Mouse (Mus musculus): ENCODE measurements around the gene Gfpt2.
"Not testable (repeated sequence)": the region's sequence is repeated elsewhere in the genome, so short reads cannot be mapped to it uniquely, and the experiment has no call there.

Gene Gfpt2

GRCm38 (mm10) chr11:49794342-49795144 is 565 bp downstream of the Gfpt2 start:
- in situ Hi-C loops (cut with MboI, MseI): no loop called here

GRCm38 (mm10) chr11:49798931-49799330 is 5.0 kb downstream of the Gfpt2 start:
- in situ Hi-C loops (cut with MboI, MseI): no loop called here

DNA sequence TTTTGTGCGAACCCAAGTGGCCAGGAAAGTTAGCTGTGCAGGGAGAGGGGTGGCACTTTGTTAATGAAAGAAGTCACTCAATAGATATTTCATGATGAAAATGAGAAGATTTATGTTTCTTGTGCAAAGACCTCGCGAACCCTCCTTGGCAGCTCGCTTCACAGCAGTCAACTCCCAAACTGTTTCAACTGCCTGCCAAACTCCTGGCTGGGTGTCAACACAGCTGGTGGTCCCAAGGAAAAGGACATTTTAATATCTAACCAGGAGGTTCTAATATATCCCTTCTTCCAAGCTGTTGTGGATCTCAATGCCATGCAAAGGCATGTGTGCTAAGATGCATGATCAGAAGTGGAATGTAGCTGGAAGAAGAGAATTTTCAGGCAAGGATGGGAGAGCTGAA is 7.5 kb downstream of the Gfpt2 start:
- in situ Hi-C loops (cut with MboI, MseI): no loop called here

DNA sequence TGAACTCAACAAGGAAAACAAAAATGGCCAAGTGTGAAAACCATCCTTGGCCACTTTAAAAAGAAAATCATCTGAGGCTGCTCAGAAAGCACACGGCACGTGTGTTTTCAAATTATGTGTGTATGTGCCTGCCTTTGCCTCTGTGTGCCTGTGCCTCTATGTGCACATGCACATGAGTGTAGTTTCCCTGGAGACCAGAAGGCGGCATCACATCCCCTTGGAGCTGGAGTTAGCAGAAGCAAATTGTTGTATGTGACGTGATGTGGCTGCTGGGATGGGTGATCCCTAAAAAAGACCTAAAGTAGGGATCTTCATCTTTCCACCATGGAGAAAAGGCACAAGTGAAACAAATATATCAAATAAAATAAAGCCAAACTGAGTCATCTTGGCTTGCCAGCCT is 9.8 kb downstream of the Gfpt2 start:
- in situ Hi-C loops (cut with MboI, MseI): no loop called here

DNA sequence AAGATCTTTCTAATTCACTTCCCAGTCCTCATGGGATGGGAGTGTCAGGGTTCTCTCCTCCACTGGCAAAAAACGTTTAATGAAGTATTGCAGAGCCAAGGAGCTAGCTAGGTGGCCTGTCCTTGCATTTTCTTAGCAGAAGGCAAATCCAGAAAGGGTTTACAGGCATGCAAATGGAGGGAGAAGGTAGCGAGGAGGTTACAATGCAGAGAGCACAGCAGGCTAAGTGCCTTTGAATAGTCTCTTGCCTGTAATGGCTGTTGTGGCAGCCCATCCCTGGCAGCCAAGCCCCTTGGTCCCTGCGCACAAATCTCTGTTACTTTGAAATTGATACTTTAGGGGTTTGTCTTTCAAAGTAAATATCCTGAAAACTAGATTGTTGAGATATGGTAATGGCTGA is 12.2 kb downstream of the Gfpt2 start:
- in situ Hi-C loops (cut with MboI, MseI): no loop called here

DNA sequence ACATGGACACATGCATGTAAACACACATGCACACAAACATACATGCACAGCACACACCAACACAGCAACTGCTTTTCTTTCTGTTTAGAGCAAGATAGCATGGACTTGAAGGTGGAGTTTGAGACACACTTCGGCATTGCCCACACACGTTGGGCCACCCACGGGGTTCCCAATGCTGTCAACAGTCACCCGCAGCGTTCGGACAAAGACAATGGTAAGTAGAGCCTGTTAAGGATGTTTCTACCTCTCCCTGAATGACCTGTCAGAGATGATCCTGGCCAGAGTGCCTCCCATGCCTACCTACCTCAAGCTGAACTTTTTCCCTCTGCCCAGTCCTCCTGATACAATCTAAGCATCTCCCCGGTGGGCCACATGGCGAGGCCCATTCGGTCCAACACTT is 15.0 kb downstream of the Gfpt2 start:
- in situ Hi-C loops (cut with MboI, MseI): no loop called here

GRCm38 (mm10) chr11:49810696-49811095 is 16.7 kb downstream of the Gfpt2 start:
- in situ Hi-C loops (cut with MboI, MseI): not testable (repeated sequence)

GRCm38 (mm10) chr11:49811099-49811541 is 17.1 kb downstream of the Gfpt2 start:
- in situ Hi-C loops (cut with MboI, MseI): no loop called here

GRCm38 (mm10) chr11:49811879-49812278 is 17.9 kb downstream of the Gfpt2 start:
- in situ Hi-C loops (cut with MboI, MseI): no loop called here

DNA sequence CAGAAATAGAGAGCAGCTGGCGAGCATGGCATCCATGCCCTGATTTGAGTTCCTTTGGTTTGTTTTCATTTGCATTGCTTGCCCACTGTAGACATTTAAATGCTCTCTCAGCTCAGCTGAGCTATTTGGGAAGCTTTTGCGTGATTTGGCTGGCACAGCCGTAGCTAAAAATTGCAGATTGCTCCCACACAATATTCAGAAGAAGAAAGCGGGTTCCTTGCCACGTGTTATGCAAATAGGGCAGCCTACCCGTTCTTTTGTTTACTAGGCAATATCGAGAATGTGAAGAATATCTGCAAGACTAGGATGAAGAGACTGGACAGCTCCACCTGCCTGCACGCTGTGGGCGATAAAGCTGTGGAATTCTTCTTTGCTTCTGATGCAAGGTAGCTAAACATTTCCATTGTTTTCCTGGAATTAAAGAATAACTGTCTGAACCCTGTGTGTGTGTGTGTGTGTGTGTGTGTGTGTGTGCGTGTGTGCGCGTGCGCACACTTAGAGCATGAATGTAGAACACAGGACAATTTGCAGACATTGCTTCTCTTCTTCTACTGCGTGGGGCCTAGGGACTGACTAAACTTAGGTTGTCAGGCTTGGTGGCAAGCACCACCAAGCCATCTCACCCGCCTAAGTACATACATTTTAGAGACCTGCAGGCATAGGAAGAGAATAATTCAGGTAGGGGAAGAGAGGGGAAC is 25.0 kb downstream of the Gfpt2 start:
- in situ Hi-C loops (cut with MboI, MseI): no loop called here

- in situ Hi-C loops (cut with MboI, MseI): no loop called here
Measured at GRCm38 (mm10) chr11:49819676-49820075, 25.7 kb downstream of the Gfpt2 start.

DNA sequence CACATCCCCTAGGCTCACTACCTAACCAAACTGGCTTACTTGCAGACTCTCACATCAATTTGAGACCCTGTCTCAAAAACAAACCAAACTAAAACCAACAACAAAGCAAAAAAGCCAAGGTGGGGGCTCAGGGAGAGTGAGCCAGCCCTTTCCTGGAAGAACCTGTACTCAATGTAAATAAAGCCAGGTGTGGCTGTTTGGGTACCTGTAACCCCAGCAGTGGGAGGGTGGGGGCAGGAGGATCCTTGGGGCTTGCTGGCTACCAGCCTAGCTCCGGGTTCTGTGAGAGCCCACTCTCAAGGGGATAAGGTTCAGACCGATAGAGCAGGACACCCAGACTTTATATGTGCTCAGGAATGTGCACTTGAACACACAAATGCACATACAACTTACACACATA is 26.9 kb downstream of the Gfpt2 start:
- in situ Hi-C loops (cut with MboI, MseI): no loop called here

DNA sequence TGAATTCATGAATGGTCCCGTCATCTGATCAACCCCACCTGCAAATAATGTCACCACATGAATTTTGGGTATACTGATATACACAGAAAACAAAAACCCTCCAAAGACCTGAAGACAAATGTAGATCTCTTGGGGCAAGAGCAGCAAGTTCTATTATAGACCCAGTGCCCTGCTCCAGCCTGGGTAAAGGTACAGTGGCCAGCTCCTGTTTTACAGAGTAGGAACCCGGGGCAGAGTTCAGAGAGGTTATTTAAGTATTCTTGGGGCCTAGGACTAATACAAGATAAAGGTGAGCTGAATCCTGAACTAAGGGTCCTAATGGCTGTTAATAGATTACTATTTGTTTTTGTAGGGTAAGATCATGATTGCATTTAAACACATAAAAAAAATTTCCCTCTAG is 27.6 kb downstream of the Gfpt2 start:
- in situ Hi-C loops (cut with MboI, MseI): no loop called here

DNA sequence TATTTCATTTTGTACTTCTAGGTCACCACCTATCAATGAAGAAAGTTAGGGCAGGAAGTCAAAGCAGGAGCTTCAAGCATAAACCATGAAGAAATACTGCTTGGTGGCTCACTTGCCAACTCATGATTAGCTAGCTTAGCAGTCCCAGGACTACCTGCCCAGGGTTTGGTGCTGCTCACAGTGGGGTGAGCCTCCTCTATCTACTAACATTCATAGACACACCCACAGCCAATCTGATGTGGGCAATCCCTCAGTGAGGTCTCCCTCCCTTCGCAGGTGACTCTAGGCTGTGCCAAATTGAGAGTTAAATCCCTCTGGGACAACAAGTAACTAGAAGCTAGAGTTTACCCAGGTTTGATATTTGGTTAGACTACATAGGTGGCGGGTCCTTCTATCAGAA is 28.4 kb downstream of the Gfpt2 start:
- in situ Hi-C loops (cut with MboI, MseI): no loop called here

GRCm38 (mm10) chr11:49824896-49825295 is 30.9 kb downstream of the Gfpt2 start:
- in situ Hi-C loops (cut with MboI, MseI): no loop called here

DNA sequence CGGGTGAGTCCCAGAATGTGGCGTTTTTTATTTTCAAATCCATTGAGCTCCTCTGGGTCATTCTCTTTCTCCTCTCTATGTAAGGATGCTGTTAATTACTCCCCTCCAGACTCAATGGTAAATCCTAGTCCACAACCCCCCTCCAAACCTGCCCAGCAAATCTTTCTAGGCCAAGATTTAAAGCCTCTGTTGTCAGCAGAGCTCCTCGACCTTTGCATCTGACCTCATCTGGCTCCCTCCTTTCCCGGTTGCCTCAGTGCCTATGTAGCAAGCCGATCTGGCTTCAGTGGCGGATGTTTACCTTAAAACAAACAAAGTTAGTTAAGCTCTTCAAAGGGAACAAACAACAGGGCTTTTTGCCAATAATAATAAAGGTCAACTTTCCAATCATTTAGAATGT is 33.3 kb downstream of the Gfpt2 start:
- in situ Hi-C loops (cut with MboI, MseI): no loop called here

- in situ Hi-C loops (cut with MboI, MseI): no loop called here
Measured at GRCm38 (mm10) chr11:49829176-49829745, 35.3 kb downstream of the Gfpt2 start.

- in situ Hi-C loops (cut with MboI, MseI): loop anchor here (10.0 kb wide), 1 partner anchor 543 kb away; the partner anchor contains the start of gene Hnrnph1
Measured at GRCm38 (mm10) chr11:49831980-49832379, 38.0 kb downstream of the Gfpt2 start.

DNA sequence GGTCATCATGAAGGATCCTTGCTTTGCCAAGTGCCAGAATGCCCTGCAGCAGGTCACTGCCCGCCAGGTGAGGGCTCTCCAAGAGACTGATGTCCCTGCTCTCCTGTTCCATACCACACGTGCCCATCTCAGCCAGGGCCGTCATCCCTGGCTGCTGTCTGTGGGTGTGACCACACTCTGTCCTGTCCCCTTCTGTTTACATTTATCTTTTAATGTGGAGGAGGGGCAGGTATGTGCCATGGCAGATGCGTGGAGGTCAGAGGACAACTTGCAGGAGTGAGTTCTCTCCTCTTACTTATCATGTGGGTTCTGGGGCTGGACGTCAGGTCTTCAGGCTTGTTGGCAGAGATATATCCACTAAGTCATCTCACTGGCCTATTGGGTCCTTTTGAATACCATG is 39.0 kb downstream of the Gfpt2 start:
- in situ Hi-C loops (cut with MboI, MseI): loop anchor here (10.0 kb wide), 1 partner anchor 542 kb away; the partner anchor contains the start of gene Hnrnph1

DNA sequence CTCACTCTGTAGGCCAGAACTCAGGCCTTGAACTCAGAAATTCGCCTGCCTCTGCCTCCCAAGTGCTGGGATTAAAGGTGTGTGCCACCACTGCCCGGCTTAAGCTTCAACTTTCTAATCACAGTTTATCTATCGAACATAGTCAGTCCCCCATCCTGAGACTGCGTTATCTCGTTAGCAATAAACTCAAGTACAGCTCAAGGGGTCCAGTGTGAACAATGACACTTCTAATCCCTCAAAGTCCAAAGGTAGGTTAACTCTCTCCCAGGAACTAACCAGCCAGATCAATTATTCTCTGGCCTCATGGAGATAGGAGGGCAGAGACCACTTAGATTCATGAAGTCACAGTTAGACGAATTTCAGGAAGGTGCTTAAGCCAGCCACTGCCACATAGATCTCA is 40.3 kb downstream of the Gfpt2 start:
- in situ Hi-C loops (cut with MboI, MseI): loop anchor here (10.0 kb wide), 1 partner anchor 541 kb away; the partner anchor contains the start of gene Hnrnph1

DNA sequence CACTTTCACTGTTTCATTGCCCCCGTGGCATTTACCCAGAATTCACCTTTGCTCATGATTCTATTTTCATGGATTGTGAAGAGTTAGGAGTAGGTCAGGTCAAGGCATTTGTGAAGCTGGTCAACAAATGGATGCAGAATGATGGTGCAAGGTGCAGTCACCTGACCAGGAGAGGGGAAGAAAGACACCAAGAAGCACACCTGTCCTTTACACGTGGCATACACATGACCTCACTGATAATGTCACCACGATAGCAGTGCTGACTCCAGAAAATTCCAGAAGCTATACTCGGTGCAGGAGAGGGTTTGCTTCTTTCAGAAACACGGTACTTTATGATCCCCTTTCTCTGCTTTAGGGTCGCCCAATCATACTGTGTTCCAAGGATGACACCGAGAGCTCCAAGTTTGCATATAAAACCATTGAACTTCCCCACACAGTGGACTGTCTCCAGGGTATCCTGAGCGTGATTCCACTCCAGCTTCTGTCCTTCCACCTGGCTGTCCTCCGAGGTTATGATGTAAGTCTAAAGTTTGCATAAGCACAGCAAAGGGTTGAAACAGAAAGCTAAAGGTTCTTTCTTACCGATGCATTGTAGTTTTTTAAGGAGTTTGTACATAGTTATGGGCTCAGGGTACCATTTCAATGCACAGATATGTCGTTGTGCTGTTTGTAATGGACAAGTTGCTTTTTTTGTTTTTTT is 41.4 kb downstream of the Gfpt2 start:
- in situ Hi-C loops (cut with MboI, MseI): loop anchor here (10.0 kb wide), 1 partner anchor 539 kb away; the partner anchor contains the start of gene Hnrnph1

Data from T-helper 2 cell (primary cell).